Mouse (Mus musculus): Measurements from ENCODE around the gene Hhat. TPM values are rescaled to one million over a fixed set of nuclear protein-coding genes. Genes with fewer than 3 reads are reported as not detected.

Gene Hhat
- polyA plus RNA-seq (2014; fragmentation: Nextera tagmentation; extraction: Ambion mirVana) = 11.4 and 16.5 TPM in 2 replicates

GRCm38 (mm10) chr1:192770495-192771331 lies at the start of gene Hhat:
Gene Hhat (minus strand): TSS chr1:192771223.
- peak within 1 kb of the TSS; percentile 75 for H3K4me3 ChIP-seq (ENCODE audit: low read length)
- no peaks in the 10 kb centered on the region for H3K27me3 ChIP-seq (ENCODE audit: control insufficient read depth, insufficient read depth, low read length)
- peaks cover 18% of the 10 kb centered on the region for H3K4me1 ChIP-seq (ENCODE audit: control insufficient read depth, insufficient read depth, low read length)
- H3K9me3 ChIP-seq (ENCODE audit: control insufficient read depth, low read length) = no peaks in the 10 kb centered on the region
- peak; percentile 84 for ATAC-seq (ENCODE audit: low FRiP score, low TSS enrichment)
- peak within 1 kb of the TSS; percentile 96 for H3K9ac ChIP-seq (ENCODE audit: low read depth, low read length)
- WGBS = under 1% methylated on average over 62 of the region's 70 CpGs
- peak within 1 kb of the TSS; percentile 98 for H3K4me2 ChIP-seq (replicated peaks; ENCODE audit: low read depth, low read length)
- H3K36me3 ChIP-seq (ENCODE audit: control insufficient read depth, insufficient read depth, low read length) = no peaks in the 10 kb centered on the region
- H3K27ac ChIP-seq (ENCODE audit: low read depth, low read length) = peak within 1 kb of the TSS; percentile 94

- Histone ChIP-seq H3K4me3 (ENCODE audit: low read length) (no peak overlapping the region), H3K36me3 (ENCODE audit: control insufficient read depth, insufficient read depth, low read length) (no peaks in the 10 kb centered on the region), H3K4me2 (replicated peaks; ENCODE audit: low read depth, low read length) (no peak overlapping the region), H3K9me3 (ENCODE audit: control insufficient read depth, low read length) (no peaks in the 10 kb centered on the region), H3K9ac (ENCODE audit: low read depth, low read length) (no peak overlapping the region), H3K4me1 (ENCODE audit: control insufficient read depth, insufficient read depth, low read length) (peaks cover 15% of the 10 kb centered on the region), H3K27ac (ENCODE audit: low read depth, low read length) (no peak overlapping the region), H3K27me3 (ENCODE audit: control insufficient read depth, insufficient read depth, low read length) (no peaks in the 10 kb centered on the region)
- WGBS = 92% methylated on average over 5 of the region's 5 CpGs
- no peak for ATAC-seq (ENCODE audit: low FRiP score, low TSS enrichment)
These were observed 47.3 kb upstream of the Hhat start for GRCm38 (mm10) chr1:192818334-192818733.

GRCm38 (mm10) chr1:192815789-192816188 lies 44.8 kb upstream of the Hhat start:
- Histone ChIP-seq H3K27me3 (ENCODE audit: control insufficient read depth, insufficient read depth, low read length) (no peaks in the 10 kb centered on the region), H3K36me3 (ENCODE audit: control insufficient read depth, insufficient read depth, low read length) (no peaks in the 10 kb centered on the region), H3K4me1 (ENCODE audit: control insufficient read depth, insufficient read depth, low read length) (peaks cover 9% of the 10 kb centered on the region; the same call in 1 of the 2 replicates), H3K27ac (ENCODE audit: low read depth, low read length) (no peak overlapping the region), H3K4me2 (replicated peaks; ENCODE audit: low read depth, low read length) (no peak overlapping the region), H3K4me3 (ENCODE audit: low read length) (no peak overlapping the region), H3K9ac (ENCODE audit: low read depth, low read length) (no peak overlapping the region), H3K9me3 (ENCODE audit: control insufficient read depth, low read length) (no peaks in the 10 kb centered on the region)
- 59% methylated on average over 2 of the region's 2 CpGs for WGBS
- ATAC-seq (ENCODE audit: low FRiP score, low TSS enrichment) = no peak

GRCm38 (mm10) chr1:192814700-192815099 lies 43.7 kb upstream of the Hhat start:
- 28% methylated on average over 3 of the region's 3 CpGs for WGBS
- Histone ChIP-seq H3K9me3 (ENCODE audit: control insufficient read depth, low read length) (no peaks in the 10 kb centered on the region), H3K4me3 (ENCODE audit: low read length) (no peak overlapping the region), H3K27ac (ENCODE audit: low read depth, low read length) (no peak overlapping the region), H3K36me3 (ENCODE audit: control insufficient read depth, insufficient read depth, low read length) (no peaks in the 10 kb centered on the region), H3K9ac (ENCODE audit: low read depth, low read length) (no peak overlapping the region), H3K4me1 (ENCODE audit: control insufficient read depth, insufficient read depth, low read length) (peaks cover 9% of the 10 kb centered on the region; the same call in 1 of the 2 replicates), H3K27me3 (ENCODE audit: control insufficient read depth, insufficient read depth, low read length) (no peaks in the 10 kb centered on the region), H3K4me2 (replicated peaks; ENCODE audit: low read depth, low read length) (no peak overlapping the region)
- ATAC-seq (ENCODE audit: low FRiP score, low TSS enrichment) = no peak

GRCm38 (mm10) chr1:192812758-192813157 lies 41.7 kb upstream of the Hhat start:
- H3K9me3 ChIP-seq (ENCODE audit: control insufficient read depth, low read length) = no peaks in the 10 kb centered on the region
- peaks cover 9% of the 10 kb centered on the region; the same call in 1 of the 2 replicates for H3K4me1 ChIP-seq (ENCODE audit: control insufficient read depth, insufficient read depth, low read length)
- no peaks in the 10 kb centered on the region for H3K27me3 ChIP-seq (ENCODE audit: control insufficient read depth, insufficient read depth, low read length)
- H3K9ac ChIP-seq (ENCODE audit: low read depth, low read length) = no peak overlapping the region
- H3K27ac ChIP-seq (ENCODE audit: low read depth, low read length) = no peak overlapping the region
- ATAC-seq (ENCODE audit: low FRiP score, low TSS enrichment) = no peak
- WGBS = 86% methylated on average over 9 of the region's 9 CpGs
- H3K36me3 ChIP-seq (ENCODE audit: control insufficient read depth, insufficient read depth, low read length) = no peaks in the 10 kb centered on the region
- H3K4me3 ChIP-seq (ENCODE audit: low read length) = no peak overlapping the region
- no peak overlapping the region for H3K4me2 ChIP-seq (replicated peaks; ENCODE audit: low read depth, low read length)

GRCm38 (mm10) chr1:192812290-192812689 lies 41.3 kb upstream of the Hhat start:
- H3K4me2 ChIP-seq (replicated peaks; ENCODE audit: low read depth, low read length) = no peak overlapping the region
- no peaks in the 10 kb centered on the region for H3K9me3 ChIP-seq (ENCODE audit: control insufficient read depth, low read length)
- H3K36me3 ChIP-seq (ENCODE audit: control insufficient read depth, insufficient read depth, low read length) = no peaks in the 10 kb centered on the region
- peaks cover 9% of the 10 kb centered on the region; the same call in 1 of the 2 replicates for H3K4me1 ChIP-seq (ENCODE audit: control insufficient read depth, insufficient read depth, low read length)
- ATAC-seq (ENCODE audit: low FRiP score, low TSS enrichment) = no peak
- H3K4me3 ChIP-seq (ENCODE audit: low read length) = no peak overlapping the region
- no peaks in the 10 kb centered on the region for H3K27me3 ChIP-seq (ENCODE audit: control insufficient read depth, insufficient read depth, low read length)
- no peak overlapping the region for H3K9ac ChIP-seq (ENCODE audit: low read depth, low read length)
- no peak overlapping the region for H3K27ac ChIP-seq (ENCODE audit: low read depth, low read length)
- WGBS = 64% methylated on average over 5 of the region's 5 CpGs

GRCm38 (mm10) chr1:192806168-192807157 lies 35.4 kb upstream of the Hhat start:
- WGBS = 46% methylated on average over 10 of the region's 10 CpGs
- Histone ChIP-seq H3K36me3 (ENCODE audit: control insufficient read depth, insufficient read depth, low read length) (no peaks in the 10 kb centered on the region), H3K9ac (ENCODE audit: low read depth, low read length) (no peak overlapping the region), H3K27me3 (ENCODE audit: control insufficient read depth, insufficient read depth, low read length) (no peaks in the 10 kb centered on the region), H3K9me3 (ENCODE audit: control insufficient read depth, low read length) (no peaks in the 10 kb centered on the region), H3K4me3 (ENCODE audit: low read length) (no peak overlapping the region), H3K27ac (ENCODE audit: low read depth, low read length) (peak overlapping the region; percentile 20; the same call in 1 of the 2 replicates), H3K4me1 (ENCODE audit: control insufficient read depth, insufficient read depth, low read length) (peaks cover 7% of the 10 kb centered on the region; the same call in 1 of the 2 replicates), H3K4me2 (replicated peaks; ENCODE audit: low read depth, low read length) (no peak overlapping the region)
- ATAC-seq (ENCODE audit: low FRiP score, low TSS enrichment) = peak; percentile 71

GRCm38 (mm10) chr1:192800338-192800737 lies 29.3 kb upstream of the Hhat start:
- Histone ChIP-seq H3K27ac (ENCODE audit: low read depth, low read length) (no peak overlapping the region), H3K9me3 (ENCODE audit: control insufficient read depth, low read length) (no peaks in the 10 kb centered on the region), H3K27me3 (ENCODE audit: control insufficient read depth, insufficient read depth, low read length) (no peaks in the 10 kb centered on the region), H3K36me3 (ENCODE audit: control insufficient read depth, insufficient read depth, low read length) (no peaks in the 10 kb centered on the region), H3K4me1 (ENCODE audit: control insufficient read depth, insufficient read depth, low read length) (peaks cover 34% of the 10 kb centered on the region), H3K4me3 (ENCODE audit: low read length) (no peak overlapping the region), H3K9ac (ENCODE audit: low read depth, low read length) (no peak overlapping the region), H3K4me2 (replicated peaks; ENCODE audit: low read depth, low read length) (no peak overlapping the region)
- no peak for ATAC-seq (ENCODE audit: low FRiP score, low TSS enrichment)
- 90% methylated on average over 8 of the region's 8 CpGs for WGBS

All from kidney, embryonic 14.5 days (tissue).